Mouse (Mus musculus): ENCODE results near the gene Mybl2. TPM values are rescaled to one million over a fixed set of nuclear protein-coding genes. Genes with fewer than 3 reads are reported as not detected.

The Mybl2 gene
- polyA plus RNA-seq, 1 experiment: 6.5 TPM

GRCm38 (mm10) chr2:163130837-163131236 lies 76.3 kb downstream of the Mybl2 start:
- no peak overlapping the region for H3K27ac ChIP-seq (ENCODE audit: insufficient read depth, low read depth, low read length)
- no peak overlapping the region for H3K4me3 ChIP-seq (ENCODE audit: insufficient read depth, low read length)
- H3K4me1 ChIP-seq (ENCODE audit: control insufficient read depth, insufficient read depth, low read length): no peaks in the 10 kb centered on the region
- TF ChIP-seq CTCF (IDR thresholded peaks at IDR 0.05; ENCODE audit: low read depth, low read length) (no peak), POLR2A (IDR thresholded peaks at IDR 0.05; ENCODE audit: borderline replicate concordance, low read depth, low read length) (no peak)

DNA sequence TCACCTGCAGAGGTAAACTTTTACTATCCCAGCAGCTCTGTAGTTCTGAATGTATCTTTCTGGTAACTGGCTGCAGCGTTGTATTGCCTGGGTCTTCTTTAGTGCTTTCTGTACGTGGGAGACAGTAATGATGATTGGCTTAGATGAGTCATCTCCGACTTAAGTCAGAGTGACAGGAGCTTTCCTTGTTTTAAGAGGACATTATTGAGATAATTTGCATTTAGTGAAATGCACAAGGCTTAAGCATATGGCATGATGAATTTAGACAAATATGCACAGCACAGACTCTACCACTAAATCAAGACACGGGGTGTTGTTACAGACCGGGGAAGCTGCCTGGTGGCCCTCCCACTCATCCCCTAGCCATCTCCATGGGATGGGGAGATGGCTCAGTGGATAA lies 77.8 kb downstream of the Mybl2 start:
- Histone ChIP-seq H3K4me1 (ENCODE audit: control insufficient read depth, insufficient read depth, low read length) (no peaks in the 10 kb centered on the region), H3K4me3 (ENCODE audit: insufficient read depth, low read length) (no peak overlapping the region), H3K27ac (ENCODE audit: insufficient read depth, low read depth, low read length) (no peak overlapping the region)
- TF ChIP-seq CTCF (IDR thresholded peaks at IDR 0.05; ENCODE audit: low read depth, low read length) (no peak), POLR2A (IDR thresholded peaks at IDR 0.05; ENCODE audit: borderline replicate concordance, low read depth, low read length) (no peak)

Other genes starting within 250 kb of the Mybl2 start
- 106 and 115 TPM in 2 replicates for gene Srsf6, start 123.2 kb upstream of the Mybl2 start, polyA plus RNA-seq (2012; ENCODE audit: insufficient read depth, insufficient read length, missing spikeins)
- gene L3mbtl1, start 111.2 kb upstream of the Mybl2 start, polyA plus RNA-seq (2012; ENCODE audit: insufficient read depth, insufficient read length, missing spikeins): not detected in 2 replicates
- not detected in 2 replicates for gene Sgk2, start 67.4 kb upstream of the Mybl2 start, polyA plus RNA-seq (2012; ENCODE audit: insufficient read depth, insufficient read length, missing spikeins)
- 37.9 and 49.7 TPM in 2 replicates for gene Ift52, start 37.3 kb upstream of the Mybl2 start, polyA plus RNA-seq (2012; ENCODE audit: insufficient read depth, insufficient read length, missing spikeins)
- gene Gtsf1l, start 33.2 kb downstream of the Mybl2 start, polyA plus RNA-seq (2012; ENCODE audit: insufficient read depth, insufficient read length, missing spikeins): not detected in 2 replicates
- 3.1 and 3.2 TPM in 2 replicates for gene Tox2, start 148.4 kb downstream of the Mybl2 start, polyA plus RNA-seq (2012; ENCODE audit: insufficient read depth, insufficient read length, missing spikeins)

All from bone marrow macrophage, adult 2 months (primary cell).